Comparison of ENCODE assay signal across 20 mouse cellular contexts in the genomic region with DNA sequence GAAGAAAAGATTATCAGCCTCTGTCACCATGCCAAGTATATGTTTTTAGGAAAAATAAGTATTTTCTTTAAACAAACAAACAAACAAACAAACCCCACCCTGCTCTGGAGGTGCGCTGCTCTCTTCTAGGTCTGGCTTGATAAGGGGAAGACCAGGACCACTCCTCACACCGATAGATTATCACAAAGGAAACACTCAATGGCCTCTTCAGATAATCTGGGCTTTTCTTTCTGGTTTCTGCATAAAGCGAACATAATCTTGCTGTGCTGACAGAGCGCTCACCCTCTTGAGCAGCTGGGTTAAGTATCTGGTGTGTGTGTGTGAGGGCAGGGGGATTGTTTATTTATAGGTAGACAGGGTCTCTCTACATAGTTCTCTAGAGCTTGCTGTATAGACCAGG. TPM values are rescaled to one million over a fixed set of nuclear protein-coding genes. Genes with fewer than 3 reads are reported as not detected.
DNase-seq lines count a peak whose midpoint lies in the region; ATAC-seq and TF ChIP-seq lines count a peak whose summit lies in the region.
"Had no signal": no experiment of that assay in that cellular context is flagged by ENCODE, and none has a peak within 500 bp of the region (broad histone marks: within the 10 kb centered on the region; RNA-seq: fewer than 3 reads in every experiment).

No protein-coding gene starts in this region.

- 84% methylated on average over 4 of the region's 4 CpGs for WGBS in forebrain, postnatal 0 days
- WGBS in forebrain, embryonic 16.5 days: 82% methylated on average over 4 of the region's 4 CpGs
- WGBS in hindbrain, embryonic 14.5 days: 94% methylated on average over 4 of the region's 4 CpGs
- WGBS in hindbrain, embryonic 11.5 days: 92% methylated on average over 4 of the region's 4 CpGs
- 84% methylated on average over 4 of the region's 4 CpGs for WGBS in midbrain, embryonic 12.5 days
- 81% methylated on average over 4 of the region's 4 CpGs for WGBS in midbrain, postnatal 0 days
- WGBS in liver, embryonic 15.5 days (ENCODE audit: insufficient replicate concordance): 20% methylated on average over 4 of the region's 4 CpGs

- no peak for ATAC-seq in forebrain, postnatal 0 days
- no peak for ATAC-seq in forebrain, embryonic 16.5 days
- no peak for ATAC-seq in hindbrain, embryonic 14.5 days (ENCODE audit: low FRiP score)
- ATAC-seq in hindbrain, embryonic 11.5 days (ENCODE audit: low FRiP score): no peak
- ATAC-seq in midbrain, embryonic 12.5 days (ENCODE audit: low FRiP score, low read depth): no peak
- ATAC-seq in midbrain, postnatal 0 days (ENCODE audit: low FRiP score): no peak
- no peak for ATAC-seq in liver, embryonic 15.5 days (ENCODE audit: insufficient read depth)
- ATAC-seq: activated CD4-positive, CD25-positive, alpha-beta regulatory T cell, adult 4 months; inflammation-experienced regulatory T-cells, adult 6 months had no signal

- peaks cover 45% of the 10 kb centered on the region for H3K36me3 ChIP-seq in forebrain, postnatal 0 days (ENCODE audit: insufficient read depth)
- H3K36me3 ChIP-seq in forebrain, embryonic 16.5 days (ENCODE audit: control insufficient read depth, insufficient read depth): peaks cover 32% of the 10 kb centered on the region
- H3K36me3 ChIP-seq in hindbrain, embryonic 14.5 days (replicated peaks; ENCODE audit: control insufficient read depth, insufficient read depth): peaks cover 66% of the 10 kb centered on the region
- peaks cover 27% of the 10 kb centered on the region; the same call in 1 of the 2 replicates for H3K36me3 ChIP-seq in hindbrain, embryonic 11.5 days (ENCODE audit: control insufficient read depth, insufficient read depth, low read length)
- H3K36me3 ChIP-seq in midbrain, embryonic 12.5 days: peaks cover 65% of the 10 kb centered on the region
- peaks cover 46% of the 10 kb centered on the region for H3K36me3 ChIP-seq in midbrain, postnatal 0 days (ENCODE audit: insufficient read depth, low read length)
- H3K36me3 ChIP-seq in liver, embryonic 15.5 days (replicated peaks): peaks cover 74% of the 10 kb centered on the region

- no peak overlapping the region for H3K4me3 ChIP-seq in forebrain, postnatal 0 days (ENCODE audit: low read depth, low read length)
- no peak overlapping the region for H3K4me3 ChIP-seq in forebrain, embryonic 16.5 days (replicated peaks; ENCODE audit: low read length)
- H3K4me3 ChIP-seq in hindbrain, embryonic 14.5 days (replicated peaks; ENCODE audit: low read length): no peak overlapping the region
- no peak overlapping the region for H3K4me3 ChIP-seq in hindbrain, embryonic 11.5 days (ENCODE audit: low read depth, low read length)
- no peak overlapping the region for H3K4me3 ChIP-seq in midbrain, embryonic 12.5 days
- H3K4me3 ChIP-seq in midbrain, postnatal 0 days (ENCODE audit: low read depth, low read length): no peak overlapping the region
- no peak overlapping the region for H3K4me3 ChIP-seq in liver, embryonic 15.5 days (replicated peaks)

- TF ChIP-seq CTCF in forebrain, postnatal 0 days (IDR thresholded peaks at IDR 0.05; ENCODE audit: low read depth): no peak
- no peak for TF ChIP-seq CTCF in midbrain, postnatal 0 days (IDR thresholded peaks at IDR 0.05)

- H3K4me2 ChIP-seq in forebrain, postnatal 0 days (ENCODE audit: low read depth): no peak overlapping the region
- H3K4me2 ChIP-seq in forebrain, embryonic 16.5 days (ENCODE audit: low read length): no peak overlapping the region
- H3K4me2 ChIP-seq in hindbrain, embryonic 14.5 days (replicated peaks): no peak overlapping the region
- H3K4me2 ChIP-seq in hindbrain, embryonic 11.5 days (replicated peaks; ENCODE audit: low read depth, low read length): no peak overlapping the region
- no peak overlapping the region for H3K4me2 ChIP-seq in midbrain, embryonic 12.5 days (replicated peaks)
- H3K4me2 ChIP-seq in midbrain, postnatal 0 days (ENCODE audit: low read depth, low read length, poor library complexity, severe bottlenecking): no peak overlapping the region
- peak overlapping the region; percentile 73 for H3K4me2 ChIP-seq in liver, embryonic 15.5 days

- no peak for DNase-seq in forebrain, postnatal 0 days
- no peak for DNase-seq in hindbrain, embryonic 14.5 days (ENCODE audit: low spot score)
- DNase-seq in hindbrain, embryonic 11.5 days (ENCODE audit: low spot score): no peak
- DNase-seq in midbrain, postnatal 0 days (ENCODE audit: low spot score): no peak
- no peak for DNase-seq in urinary bladder, adult 2 months (ENCODE audit: low spot score)
- DNase-seq: adrenal gland, postnatal 14 days; B cell, adult 2 months; cerebellum, adult 11-12 months; cerebellum, postnatal 25 days; gastrocnemius, postnatal 14 days; kidney, adult 8-10 months; kidney, postnatal 4 days; lung, postnatal 36 days; right cerebral cortex, adult 18-20 months had no signal

- peaks cover 20% of the 10 kb centered on the region for H3K4me1 ChIP-seq in forebrain, postnatal 0 days (ENCODE audit: insufficient read depth)
- H3K4me1 ChIP-seq in forebrain, embryonic 16.5 days (replicated peaks; ENCODE audit: control insufficient read depth, insufficient read depth, low read length): peaks cover 25% of the 10 kb centered on the region
- H3K4me1 ChIP-seq in hindbrain, embryonic 14.5 days (replicated peaks; ENCODE audit: control insufficient read depth, insufficient read depth, low read length): peaks cover 31% of the 10 kb centered on the region
- H3K4me1 ChIP-seq in hindbrain, embryonic 11.5 days (replicated peaks; ENCODE audit: control insufficient read depth, insufficient read depth, low read length): peaks cover 8% of the 10 kb centered on the region; the same call in 1 of the 2 replicates
- H3K4me1 ChIP-seq in midbrain, embryonic 12.5 days: peaks cover 28% of the 10 kb centered on the region
- H3K4me1 ChIP-seq in midbrain, postnatal 0 days (ENCODE audit: insufficient read depth, low read length): peaks cover 15% of the 10 kb centered on the region
- H3K4me1 ChIP-seq in liver, embryonic 15.5 days (replicated peaks): peaks cover 37% of the 10 kb centered on the region

- H3K9me3 ChIP-seq in forebrain, postnatal 0 days (ENCODE audit: low read length): no peaks in the 10 kb centered on the region
- no peaks in the 10 kb centered on the region for H3K9me3 ChIP-seq in forebrain, embryonic 16.5 days (ENCODE audit: control insufficient read depth, low read length)
- no peaks in the 10 kb centered on the region for H3K9me3 ChIP-seq in hindbrain, embryonic 14.5 days (ENCODE audit: control insufficient read depth, low read length)
- H3K9me3 ChIP-seq in hindbrain, embryonic 11.5 days (ENCODE audit: control insufficient read depth, low read length): no peaks in the 10 kb centered on the region
- H3K9me3 ChIP-seq in midbrain, embryonic 12.5 days: no peaks in the 10 kb centered on the region
- H3K9me3 ChIP-seq in midbrain, postnatal 0 days (ENCODE audit: low read length): no peaks in the 10 kb centered on the region
- no peaks in the 10 kb centered on the region for H3K9me3 ChIP-seq in liver, embryonic 15.5 days (replicated peaks)
- H3K9me3 ChIP-seq: heart, embryonic 10.5 days had no signal

- H3K27me3 ChIP-seq in forebrain, postnatal 0 days (ENCODE audit: insufficient read depth, low read length): no peaks in the 10 kb centered on the region
- H3K27me3 ChIP-seq in forebrain, embryonic 16.5 days (replicated peaks; ENCODE audit: control insufficient read depth, insufficient read depth, low read length): no peaks in the 10 kb centered on the region
- H3K27me3 ChIP-seq in hindbrain, embryonic 14.5 days (ENCODE audit: control insufficient read depth, insufficient read depth, low read length): no peaks in the 10 kb centered on the region
- no peaks in the 10 kb centered on the region for H3K27me3 ChIP-seq in hindbrain, embryonic 11.5 days (ENCODE audit: control insufficient read depth, insufficient read depth, low read length)
- no peaks in the 10 kb centered on the region for H3K27me3 ChIP-seq in midbrain, embryonic 12.5 days
- no peaks in the 10 kb centered on the region for H3K27me3 ChIP-seq in midbrain, postnatal 0 days (ENCODE audit: insufficient read depth, low read length)
- no peaks in the 10 kb centered on the region for H3K27me3 ChIP-seq in liver, embryonic 15.5 days

- no peak overlapping the region for H3K27ac ChIP-seq in forebrain, postnatal 0 days (ENCODE audit: low read depth, low read length)
- H3K27ac ChIP-seq in forebrain, embryonic 16.5 days (ENCODE audit: low read length): no peak overlapping the region
- H3K27ac ChIP-seq in hindbrain, embryonic 14.5 days: no peak overlapping the region
- no peak overlapping the region for H3K27ac ChIP-seq in hindbrain, embryonic 11.5 days (ENCODE audit: low read depth, low read length)
- no peak overlapping the region for H3K27ac ChIP-seq in midbrain, embryonic 12.5 days (replicated peaks)
- H3K27ac ChIP-seq in midbrain, postnatal 0 days (ENCODE audit: low read depth, low read length): no peak overlapping the region
- no peak overlapping the region for H3K27ac ChIP-seq in liver, embryonic 15.5 days (replicated peaks)

- H3K9ac ChIP-seq in forebrain, postnatal 0 days: 0 out of 2 replicates have a peak overlapping the region, but pooled peaks have one; percentile 22
- no peak overlapping the region for H3K9ac ChIP-seq in forebrain, embryonic 16.5 days (replicated peaks; ENCODE audit: low read depth, low read length)
- peak overlapping the region; percentile 24; the same call in 1 of the 2 replicates for H3K9ac ChIP-seq in hindbrain, embryonic 14.5 days
- H3K9ac ChIP-seq in hindbrain, embryonic 11.5 days (ENCODE audit: low read depth, low read length): no peak overlapping the region
- H3K9ac ChIP-seq in midbrain, embryonic 12.5 days (replicated peaks): peak overlapping the region; percentile 43; the same call in 1 of the 2 replicates
- no peak overlapping the region for H3K9ac ChIP-seq in midbrain, postnatal 0 days (replicated peaks; ENCODE audit: low read length, poor library complexity, severe bottlenecking)
- H3K9ac ChIP-seq in liver, embryonic 15.5 days: 0 out of 2 replicates have a peak overlapping the region, but pooled peaks have one; percentile 22

RNA-seq across cellular contexts. Expression of gene Srrt, which starts 3.9 kb away (rescaled TPM):
- total RNA-seq in forebrain, postnatal 0 days (2014; rRNA removed): 136 and 153 TPM in 2 replicates
- 52.3 and 55.6 TPM in 2 replicates for polyA plus RNA-seq in forebrain, postnatal 0 days (2015; fragmentation: Nextera tagmentation; extraction: Ambion mirVana)
- polyA plus RNA-seq in forebrain, embryonic 16.5 days (2015; fragmentation: Nextera tagmentation; extraction: Ambion mirVana): 119 and 125 TPM in 2 replicates
- 75.0 and 81.0 TPM in 2 replicates for polyA plus RNA-seq in hindbrain, embryonic 14.5 days (2014; fragmentation: Nextera tagmentation; extraction: Ambion mirVana)
- 138 and 140 TPM in 2 replicates for polyA plus RNA-seq in hindbrain, embryonic 11.5 days (2014; fragmentation: Nextera tagmentation; extraction: Ambion mirVana)
- 178 and 180 TPM in 2 replicates for polyA plus RNA-seq in midbrain, embryonic 12.5 days (2016; fragmentation: Nextera tagmentation; extraction: Ambion mirVana)
- 112 and 114 TPM in 2 replicates for total RNA-seq in midbrain, postnatal 0 days (2014; rRNA removed)
- polyA plus RNA-seq in midbrain, postnatal 0 days (2015; fragmentation: Nextera tagmentation; extraction: Ambion mirVana): 53.4 and 56.4 TPM in 2 replicates
- polyA plus RNA-seq in liver, embryonic 15.5 days (2015; fragmentation: Nextera tagmentation; extraction: Ambion mirVana): 68.0 and 76.9 TPM in 2 replicates
- 163 and 168 TPM in 2 replicates for polyA plus RNA-seq in urinary bladder, adult 2 months (2012; rRNA removed)

RNA-seq across cellular contexts. Expression of gene Ufsp1, which starts 9.2 kb away (rescaled TPM):
- 15.2 and 16.2 TPM in 2 replicates for total RNA-seq in forebrain, postnatal 0 days (2014; rRNA removed)
- 15.8 and 23.4 TPM in 2 replicates for polyA plus RNA-seq in forebrain, postnatal 0 days (2015; fragmentation: Nextera tagmentation; extraction: Ambion mirVana)
- 6.1 and 8.9 TPM in 2 replicates for polyA plus RNA-seq in forebrain, embryonic 16.5 days (2015; fragmentation: Nextera tagmentation; extraction: Ambion mirVana)
- 22.3 and 22.6 TPM in 2 replicates for polyA plus RNA-seq in hindbrain, embryonic 14.5 days (2014; fragmentation: Nextera tagmentation; extraction: Ambion mirVana)
- 8.6 and 9.0 TPM in 2 replicates for polyA plus RNA-seq in hindbrain, embryonic 11.5 days (2014; fragmentation: Nextera tagmentation; extraction: Ambion mirVana)
- polyA plus RNA-seq in midbrain, embryonic 12.5 days (2016; fragmentation: Nextera tagmentation; extraction: Ambion mirVana): 7.9 and 8.0 TPM in 2 replicates
- total RNA-seq in midbrain, postnatal 0 days (2014; rRNA removed): 24.5 and 29.3 TPM in 2 replicates
- polyA plus RNA-seq in midbrain, postnatal 0 days (2015; fragmentation: Nextera tagmentation; extraction: Ambion mirVana): 35.0 and 41.2 TPM in 2 replicates
- polyA plus RNA-seq in liver, embryonic 15.5 days (2015; fragmentation: Nextera tagmentation; extraction: Ambion mirVana): 7.4 and 9.6 TPM in 2 replicates
- polyA plus RNA-seq in urinary bladder, adult 2 months (2012; rRNA removed): 8.2 and 9.0 TPM in 2 replicates

RNA-seq across cellular contexts. Expression of gene Trip6, which starts 10.6 kb away (rescaled TPM):
- 10.8 and 11.4 TPM in 2 replicates for total RNA-seq in forebrain, postnatal 0 days (2014; rRNA removed)
- polyA plus RNA-seq in forebrain, postnatal 0 days (2015; fragmentation: Nextera tagmentation; extraction: Ambion mirVana): 9.9 and 11.6 TPM in 2 replicates
- polyA plus RNA-seq in forebrain, embryonic 16.5 days (2015; fragmentation: Nextera tagmentation; extraction: Ambion mirVana): 17.0 and 17.9 TPM in 2 replicates
- 11.1 and 12.2 TPM in 2 replicates for polyA plus RNA-seq in hindbrain, embryonic 14.5 days (2014; fragmentation: Nextera tagmentation; extraction: Ambion mirVana)
- 27.4 and 28.6 TPM in 2 replicates for polyA plus RNA-seq in hindbrain, embryonic 11.5 days (2014; fragmentation: Nextera tagmentation; extraction: Ambion mirVana)
- 34.9 and 43.3 TPM in 2 replicates for polyA plus RNA-seq in midbrain, embryonic 12.5 days (2016; fragmentation: Nextera tagmentation; extraction: Ambion mirVana)
- total RNA-seq in midbrain, postnatal 0 days (2014; rRNA removed): 11.6 and 17.5 TPM in 2 replicates
- 10.3 and 10.9 TPM in 2 replicates for polyA plus RNA-seq in midbrain, postnatal 0 days (2015; fragmentation: Nextera tagmentation; extraction: Ambion mirVana)
- polyA plus RNA-seq in liver, embryonic 15.5 days (2015; fragmentation: Nextera tagmentation; extraction: Ambion mirVana): 8.2 and 11.2 TPM in 2 replicates
- 54.5 and 62.8 TPM in 2 replicates for polyA plus RNA-seq in urinary bladder, adult 2 months (2012; rRNA removed)

RNA-seq across cellular contexts. Expression of gene Ache, which starts 16.3 kb away (rescaled TPM):
- total RNA-seq in forebrain, postnatal 0 days (2014; rRNA removed): 48.4 and 73.2 TPM in 2 replicates
- polyA plus RNA-seq in forebrain, postnatal 0 days (2015; fragmentation: Nextera tagmentation; extraction: Ambion mirVana): 44.3 and 69.1 TPM in 2 replicates
- polyA plus RNA-seq in forebrain, embryonic 16.5 days (2015; fragmentation: Nextera tagmentation; extraction: Ambion mirVana): 10.2 and 17.2 TPM in 2 replicates
- 56.7 and 68.4 TPM in 2 replicates for polyA plus RNA-seq in hindbrain, embryonic 14.5 days (2014; fragmentation: Nextera tagmentation; extraction: Ambion mirVana)
- polyA plus RNA-seq in hindbrain, embryonic 11.5 days (2014; fragmentation: Nextera tagmentation; extraction: Ambion mirVana): 6.2 and 8.1 TPM in 2 replicates
- polyA plus RNA-seq in midbrain, embryonic 12.5 days (2016; fragmentation: Nextera tagmentation; extraction: Ambion mirVana): 5.0 and 5.3 TPM in 2 replicates
- 168 and 174 TPM in 2 replicates for total RNA-seq in midbrain, postnatal 0 days (2014; rRNA removed)
- 132 and 148 TPM in 2 replicates for polyA plus RNA-seq in midbrain, postnatal 0 days (2015; fragmentation: Nextera tagmentation; extraction: Ambion mirVana)
- polyA plus RNA-seq in liver, embryonic 15.5 days (2015; fragmentation: Nextera tagmentation; extraction: Ambion mirVana): 17.2 and 20.7 TPM in 2 replicates
- 0.87 and 1.1 TPM in 2 replicates for polyA plus RNA-seq in urinary bladder, adult 2 months (2012; rRNA removed)
- polyA plus RNA-seq: activated CD4-positive, CD25-positive, alpha-beta regulatory T cell, adult 4 months; inflammation-experienced regulatory T-cells, adult 6 months had no signal

RNA-seq across cellular contexts. Expression of gene Slc12a9, which starts 29.8 kb away (rescaled TPM):
- total RNA-seq in forebrain, postnatal 0 days (2014; rRNA removed): 19.3 and 21.8 TPM in 2 replicates
- 12.5 and 18.4 TPM in 2 replicates for polyA plus RNA-seq in forebrain, postnatal 0 days (2015; fragmentation: Nextera tagmentation; extraction: Ambion mirVana)
- 17.7 and 26.0 TPM in 2 replicates for polyA plus RNA-seq in forebrain, embryonic 16.5 days (2015; fragmentation: Nextera tagmentation; extraction: Ambion mirVana)
- 14.9 and 17.6 TPM in 2 replicates for polyA plus RNA-seq in hindbrain, embryonic 14.5 days (2014; fragmentation: Nextera tagmentation; extraction: Ambion mirVana)
- polyA plus RNA-seq in hindbrain, embryonic 11.5 days (2014; fragmentation: Nextera tagmentation; extraction: Ambion mirVana): 7.1 and 7.5 TPM in 2 replicates
- 22.7 and 22.9 TPM in 2 replicates for polyA plus RNA-seq in midbrain, embryonic 12.5 days (2016; fragmentation: Nextera tagmentation; extraction: Ambion mirVana)
- total RNA-seq in midbrain, postnatal 0 days (2014; rRNA removed): 28.9 and 30.4 TPM in 2 replicates
- 27.0 and 27.8 TPM in 2 replicates for polyA plus RNA-seq in midbrain, postnatal 0 days (2015; fragmentation: Nextera tagmentation; extraction: Ambion mirVana)
- polyA plus RNA-seq in liver, embryonic 15.5 days (2015; fragmentation: Nextera tagmentation; extraction: Ambion mirVana): 3.2 and 3.8 TPM in 2 replicates
- polyA plus RNA-seq in urinary bladder, adult 2 months (2012; rRNA removed): 16.6 and 17.1 TPM in 2 replicates

Comparison
In these comparisons a context has a peak if more than half of its experiments do, and no peak if none do; other contexts are left out.
1. H3K9ac ChIP-seq: peak in forebrain, postnatal 0 days (single experiment), hindbrain, embryonic 14.5 days (single experiment), midbrain, embryonic 12.5 days (single experiment) and liver, embryonic 15.5 days (single experiment); none in forebrain, embryonic 16.5 days (single experiment), hindbrain, embryonic 11.5 days (single experiment) and midbrain, postnatal 0 days (single experiment).